Mouse (Mus musculus) layer of hippocampus, adult 8-10 months (tissue): ENCODE measurements around the gene Ugt1a7c. TPM values are rescaled to one million over a fixed set of nuclear protein-coding genes. Genes with fewer than 3 reads are reported as not detected.

Experiments
- DNase-seq, 2 experiments: peaks; one replicate each; pipeline ENCODE4 v3.0.0; 2022; ENCODE audit warnings: low spot score in 2 of 2
- total RNA-seq, 4 experiments: library from RNA; stranded (reverse); gene quantifications; 2 replicates each; pipeline ENCODE4 v1.2.4; 2022

Ugt1a7c gene
- total RNA-seq, 4 experiments from 2014 or later, result 0.37 to 3.8 (median 2.2) TPM

- no peak for DNase-seq
These were observed 141.1 kb downstream of the Ugt1a7c start for GRCm38 (mm10) chr1:88235894-88236415.

GRCm38 (mm10) chr1:88237311-88237710, 142.4 kb downstream of the Ugt1a7c start:
- no peak for DNase-seq

GRCm38 (mm10) chr1:88238771-88239170, 143.9 kb downstream of the Ugt1a7c start:
- no peak for DNase-seq

- DNase-seq, result no peak
These were observed 145.2 kb downstream of the Ugt1a7c start for GRCm38 (mm10) chr1:88240072-88240471.

GRCm38 (mm10) chr1:88240579-88240978, 145.7 kb downstream of the Ugt1a7c start:
- no peak for DNase-seq

GRCm38 (mm10) chr1:88243861-88244260, 149.0 kb downstream of the Ugt1a7c start:
- no peak for DNase-seq

GRCm38 (mm10) chr1:88245881-88246280, 151.0 kb downstream of the Ugt1a7c start:
- no peak for DNase-seq

GRCm38 (mm10) chr1:88246386-88246785, 151.5 kb downstream of the Ugt1a7c start:
- no peak for DNase-seq

- DNase-seq, result no peak
These were observed 152.8 kb downstream of the Ugt1a7c start for GRCm38 (mm10) chr1:88247660-88248059.

- DNase-seq, result no peak
These were observed 153.8 kb downstream of the Ugt1a7c start for GRCm38 (mm10) chr1:88248658-88249057.

GRCm38 (mm10) chr1:88249596-88249995, 154.7 kb downstream of the Ugt1a7c start:
- no peak for DNase-seq

GRCm38 (mm10) chr1:88250023-88250422, 155.2 kb downstream of the Ugt1a7c start:
- DNase-seq, result no peak

GRCm38 (mm10) chr1:88253106-88253505, 158.2 kb downstream of the Ugt1a7c start:
- no peak for DNase-seq

- DNase-seq, result no peak
These were observed 158.7 kb downstream of the Ugt1a7c start for GRCm38 (mm10) chr1:88253540-88253939.

GRCm38 (mm10) chr1:88254793-88255465, 160.1 kb downstream of the Ugt1a7c start:
- peak in 1 of 2 experiments; percentile 26 for DNase-seq

- DNase-seq, result no peak
These were observed 160.6 kb downstream of the Ugt1a7c start for GRCm38 (mm10) chr1:88255466-88255857.

- DNase-seq, result peak in 1 of 2 experiments; percentile 22
These were observed 161.3 kb downstream of the Ugt1a7c start for GRCm38 (mm10) chr1:88255989-88256754.

- no peak for DNase-seq
These were observed 162.2 kb downstream of the Ugt1a7c start for GRCm38 (mm10) chr1:88256886-88257663.

GRCm38 (mm10) chr1:88257681-88258080, 162.8 kb downstream of the Ugt1a7c start:
- no peak for DNase-seq

- no peak for DNase-seq
These were observed 163.5 kb downstream of the Ugt1a7c start for GRCm38 (mm10) chr1:88258361-88258760.

GRCm38 (mm10) chr1:88258881-88259642, 164.2 kb downstream of the Ugt1a7c start:
- peak in 1 of 2 experiments; percentile 19 for DNase-seq
